Mouse (Mus musculus) left cerebral cortex, adult 6 months (tissue): ENCODE measurements around the gene Coa6. TPM values are rescaled to one million over a fixed set of nuclear protein-coding genes. Genes with fewer than 3 reads are reported as not detected.

Source experiments
- long read RNA-seq, 2 experiments: library from polyadenylated mRNA; unstranded; transcript quantifications; one replicate each; pipeline ENCODE4 v2.0.0; 2019 to 2020
- polyA plus RNA-seq: library from polyadenylated mRNA; unstranded; fragments of <200 nt; fragmentation: Nextera tagmentation; gene quantifications from 2 replicates; pipeline ENCODE4 v1.2.3, GENCODE M21; 2021

The Coa6 gene
- polyA plus RNA-seq, result 86.6 and 104 TPM in 2 replicates
- long read RNA-seq, experiment 1, transcript Coa6-201 (2 exons, 747 nt), result major isoform, 16 of 23 reads
- long read RNA-seq, experiment 1, partial matches to known transcripts, result 0 of 23 reads
- long read RNA-seq, experiment 1, other reads (novel, unspliced or antisense), result 7 of 23 reads
- long read RNA-seq, experiment 2, transcript Coa6-201 (2 exons, 747 nt), result major isoform, 75 of 83 reads
- long read RNA-seq, experiment 2, partial matches to known transcripts, result 0 of 83 reads
- long read RNA-seq, experiment 2, other reads (novel, unspliced or antisense), result 8 of 83 reads

DNA sequence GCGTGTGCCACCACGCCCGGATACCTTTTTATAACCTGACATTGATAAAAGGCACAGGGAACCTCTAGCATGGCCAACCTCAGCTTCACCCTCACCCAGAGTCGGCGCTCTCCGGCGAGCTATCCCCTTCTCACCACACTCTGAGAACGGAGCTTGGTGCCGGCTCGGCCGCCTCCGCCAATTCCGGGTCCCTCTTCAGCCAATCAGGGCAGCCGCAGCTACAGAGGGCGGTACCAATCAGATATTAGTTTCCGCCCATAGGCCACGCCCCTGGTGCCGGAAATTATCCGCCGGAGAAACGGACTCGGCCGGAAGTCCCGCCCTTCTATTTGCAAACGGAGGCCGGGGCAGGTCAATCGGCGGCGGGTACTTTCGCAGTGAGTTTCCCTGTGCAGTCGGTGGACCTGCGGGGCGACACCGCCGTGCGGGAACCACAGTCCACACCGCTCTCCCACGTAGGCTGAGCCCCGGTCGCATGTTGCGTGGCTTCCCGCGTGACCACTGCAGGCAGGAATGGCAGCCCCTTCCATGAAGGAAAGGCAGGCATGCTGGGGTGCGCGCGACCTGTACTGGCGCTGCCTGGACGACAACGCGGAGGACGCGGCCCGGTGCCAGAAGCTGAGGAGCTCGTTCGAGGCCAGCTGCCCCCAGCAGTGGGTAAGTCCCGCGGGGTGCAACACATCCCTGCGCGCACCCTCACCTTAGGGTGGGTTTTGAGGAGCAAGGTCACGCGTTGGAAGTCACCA, at the start of gene Coa6:
Gene Coa6 (plus strand): TSS at position 342 of the 746 bp plus-strand sequence.

DNA sequence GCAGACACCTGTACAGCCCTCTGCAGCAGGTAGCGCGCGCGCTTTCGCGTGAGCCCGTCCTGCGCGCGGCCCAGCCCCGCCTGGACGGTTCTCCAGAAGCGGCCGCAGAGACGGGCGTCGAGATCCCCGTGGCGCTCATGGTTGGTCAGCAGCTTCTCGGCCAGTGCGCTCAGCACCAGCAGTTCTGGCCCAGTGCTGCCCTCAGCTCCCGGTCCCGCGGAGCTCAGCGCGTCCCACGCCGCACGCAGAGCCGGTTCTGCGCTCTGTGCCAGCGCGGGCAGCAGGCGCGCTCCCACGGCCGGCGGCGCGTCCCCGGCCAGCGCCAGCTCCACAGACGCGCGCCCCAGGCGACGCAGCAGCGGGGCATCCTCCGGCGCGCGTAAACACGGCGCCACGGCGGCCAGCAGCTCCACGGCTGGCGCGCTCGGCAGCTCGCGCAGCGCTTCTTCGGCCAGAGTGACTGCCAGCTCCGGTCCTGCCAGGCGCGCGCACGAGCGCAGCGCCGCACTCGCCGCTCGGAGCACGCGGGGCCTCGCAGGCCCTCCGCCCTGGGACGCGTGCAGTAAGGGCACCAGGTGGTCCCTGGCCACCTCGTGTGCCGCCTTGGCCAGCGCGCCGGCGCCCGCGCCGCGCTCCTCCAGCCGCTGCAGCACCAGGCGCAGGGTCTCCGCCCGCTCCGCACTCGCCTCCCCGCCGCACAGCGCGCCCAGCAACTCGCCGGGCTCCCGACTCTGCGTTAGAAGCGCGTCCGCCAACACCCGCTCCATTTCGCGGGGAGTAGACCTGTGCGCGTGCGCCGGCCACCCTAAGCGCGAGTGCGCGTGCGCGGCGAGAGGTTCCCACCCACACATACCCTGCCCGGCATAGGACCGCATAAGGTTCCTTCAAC, 52.2 kb downstream of the Coa6 start, which contains the start of gene Tarbp1:
Gene Tarbp1 (minus strand): TSS at position 767 of the 889 bp plus-strand sequence.

Other genes with a start within 250 kb of the Coa6 start
- gene Slc35f3, start 124.0 kb upstream of the Coa6 start, polyA plus RNA-seq, result 4.4 and 24.1 TPM in 2 replicates
- gene Tarbp1, start 52.5 kb downstream of the Coa6 start, polyA plus RNA-seq, result 0.33 and 0.54 TPM in 2 replicates
- 4.5 and 5.1 TPM in 2 replicates for gene Irf2bp2, start 171.5 kb downstream of the Coa6 start, polyA plus RNA-seq